Mouse (Mus musculus): Measurements from ENCODE around the gene Reg2. TPM values are rescaled to one million over a fixed set of nuclear protein-coding genes. Genes with fewer than 3 reads are reported as not detected.
"Not testable (repeated sequence)": the region's sequence is repeated elsewhere in the genome, so short reads cannot be mapped to it uniquely, and the experiment has no call there.

Gene Reg2
- not detected in 2 replicates for polyA plus RNA-seq (2016; fragmentation: Nextera tagmentation; extraction: Ambion mirVana)

GRCm38 (mm10) chr6:78395323-78395722, at the start of gene Reg2:
Gene Reg2, plus strand, starts transcription at chr6:78395623.
- WGBS, result 94% methylated on average over 5 of the region's 17 CpGs
- not testable (repeated sequence) for H3K27me3 ChIP-seq (ENCODE audit: poor library complexity, severe bottlenecking); H3K9me3 ChIP-seq; H3K4me1 ChIP-seq; DNase-seq (ENCODE audit: extremely low spot score, low spot score); H3K36me3 ChIP-seq (replicated peaks); H3K27ac ChIP-seq; H3K4me3 ChIP-seq

GRCm38 (mm10) chr6:78361971-78362563, 33.4 kb upstream of the Reg2 start:
- H3K36me3 ChIP-seq (replicated peaks), result no peaks in the 10 kb centered on the region
- H3K4me1 ChIP-seq, result no peaks in the 10 kb centered on the region
- 82% methylated on average over 2 of the region's 2 CpGs for WGBS
- DNase-seq (ENCODE audit: extremely low spot score, low spot score), result no peak
- H3K4me3 ChIP-seq, result no peak overlapping the region
- H3K27me3 ChIP-seq (ENCODE audit: poor library complexity, severe bottlenecking), result no peaks in the 10 kb centered on the region
- no peaks in the 10 kb centered on the region for H3K9me3 ChIP-seq
- H3K27ac ChIP-seq, result no peak overlapping the region

DNA sequence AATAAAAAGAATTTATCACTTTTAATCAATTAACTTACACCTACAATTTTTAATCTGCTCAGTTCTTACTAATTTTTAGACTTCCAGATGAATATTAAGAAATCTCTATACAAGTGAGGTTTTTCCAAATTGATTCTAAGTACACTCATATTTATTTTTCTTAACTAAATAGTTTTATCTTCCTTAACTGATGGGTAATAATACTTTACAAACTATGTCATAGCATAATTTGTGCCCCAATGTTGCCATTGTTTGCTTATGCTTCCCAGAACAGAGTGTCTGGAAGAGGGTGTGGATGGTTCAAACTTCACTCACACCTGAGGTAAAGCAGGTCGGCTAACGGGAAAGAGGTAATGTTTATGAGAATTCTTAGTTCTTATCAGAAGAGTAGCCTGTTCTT, 25.1 kb upstream of the Reg2 start, which contains the start of gene Reg3b:
Reg3b (plus strand) TSS at position 301 of the 400 bp plus-strand sequence.
- Histone ChIP-seq H3K4me3 (no peak within 1 kb of the TSS), H3K27me3 (ENCODE audit: poor library complexity, severe bottlenecking) (no peaks in the 10 kb centered on the region), H3K27ac (no peak within 1 kb of the TSS), H3K4me1 (no peaks in the 10 kb centered on the region), H3K9me3 (no peaks in the 10 kb centered on the region), H3K36me3 (replicated peaks) (no peaks in the 10 kb centered on the region)
- no peak for DNase-seq (ENCODE audit: extremely low spot score, low spot score)
- 99% methylated on average over 2 of the region's 2 CpGs for WGBS

GRCm38 (mm10) chr6:78378765-78379164, 16.7 kb upstream of the Reg2 start, which contains the start of gene Reg3d:
Gene Reg3d, minus strand, starts transcription at chr6:78378865.
- no peaks in the 10 kb centered on the region for H3K4me1 ChIP-seq
- no peak for DNase-seq (ENCODE audit: extremely low spot score, low spot score)
- no peak within 1 kb of the TSS for H3K27ac ChIP-seq
- H3K9me3 ChIP-seq, result no peaks in the 10 kb centered on the region
- H3K27me3 ChIP-seq (ENCODE audit: poor library complexity, severe bottlenecking), result no peaks in the 10 kb centered on the region
- no peak within 1 kb of the TSS for H3K4me3 ChIP-seq
- 78% methylated on average over 2 of the region's 2 CpGs for WGBS
- no peaks in the 10 kb centered on the region for H3K36me3 ChIP-seq (replicated peaks)

- Histone ChIP-seq H3K27ac (no peak within 1 kb of the TSS), H3K4me1 (no peaks in the 10 kb centered on the region), H3K27me3 (ENCODE audit: poor library complexity, severe bottlenecking) (no peaks in the 10 kb centered on the region), H3K4me3 (no peak within 1 kb of the TSS), H3K9me3 (no peaks in the 10 kb centered on the region), H3K36me3 (replicated peaks) (no peaks in the 10 kb centered on the region)
- DNase-seq (ENCODE audit: extremely low spot score, low spot score), result no peak
These were observed 15.0 kb upstream of the Reg2 start, which contains the start of gene Reg3a for GRCm38 (mm10) chr6:78380409-78380808. Gene Reg3a, plus strand, starts transcription at chr6:78380709.

- no peaks in the 10 kb centered on the region for H3K4me1 ChIP-seq
- H3K27me3 ChIP-seq (ENCODE audit: poor library complexity, severe bottlenecking), result no peaks in the 10 kb centered on the region
- WGBS, result 92% methylated on average over 3 of the region's 3 CpGs
- no peak overlapping the region for H3K27ac ChIP-seq
- no peak for DNase-seq (ENCODE audit: extremely low spot score, low spot score)
- H3K9me3 ChIP-seq, result no peaks in the 10 kb centered on the region
- H3K36me3 ChIP-seq (replicated peaks), result no peaks in the 10 kb centered on the region
- H3K4me3 ChIP-seq, result no peak overlapping the region
These were observed 9.8 kb upstream of the Reg2 start for GRCm38 (mm10) chr6:78385609-78386008.

DNA sequence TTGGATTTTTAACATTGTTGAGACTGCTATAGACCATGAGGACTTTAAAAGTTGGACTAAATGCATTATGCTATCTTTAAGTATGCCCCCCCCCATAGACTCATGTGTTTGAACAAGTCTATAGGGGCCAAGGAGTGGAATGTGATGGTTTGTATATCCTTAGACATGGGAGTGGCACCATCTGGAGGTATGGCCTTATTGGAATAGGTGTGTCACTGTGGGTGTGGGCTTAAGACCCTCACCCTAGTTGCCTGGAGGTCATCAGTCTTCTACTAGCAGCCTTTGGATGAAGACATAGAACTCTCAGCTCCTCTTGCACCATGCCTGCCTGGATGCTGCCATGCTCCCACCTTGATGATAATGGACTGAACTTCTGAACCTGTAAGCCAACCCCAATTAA, 27.0 kb downstream of the Reg2 start, which contains the start of gene Reg1:
Reg1 (plus strand) TSS at position 301 of the 400 bp plus-strand sequence.
- H3K4me3 ChIP-seq; DNase-seq (ENCODE audit: extremely low spot score, low spot score); H3K27me3 ChIP-seq (ENCODE audit: poor library complexity, severe bottlenecking); H3K36me3 ChIP-seq (replicated peaks); H3K27ac ChIP-seq; H3K4me1 ChIP-seq; H3K9me3 ChIP-seq: not testable (repeated sequence)

- Histone ChIP-seq H3K9me3 (no peaks in the 10 kb centered on the region), H3K27me3 (ENCODE audit: poor library complexity, severe bottlenecking) (no peaks in the 10 kb centered on the region), H3K27ac (no peak overlapping the region), H3K4me3 (no peak overlapping the region), H3K4me1 (no peaks in the 10 kb centered on the region), H3K36me3 (replicated peaks) (no peaks in the 10 kb centered on the region)
- 92% methylated on average over 3 of the region's 3 CpGs for WGBS
- DNase-seq (ENCODE audit: extremely low spot score, low spot score), result no peak
These were observed 30.1 kb downstream of the Reg2 start for GRCm38 (mm10) chr6:78425497-78425896.

DNA sequence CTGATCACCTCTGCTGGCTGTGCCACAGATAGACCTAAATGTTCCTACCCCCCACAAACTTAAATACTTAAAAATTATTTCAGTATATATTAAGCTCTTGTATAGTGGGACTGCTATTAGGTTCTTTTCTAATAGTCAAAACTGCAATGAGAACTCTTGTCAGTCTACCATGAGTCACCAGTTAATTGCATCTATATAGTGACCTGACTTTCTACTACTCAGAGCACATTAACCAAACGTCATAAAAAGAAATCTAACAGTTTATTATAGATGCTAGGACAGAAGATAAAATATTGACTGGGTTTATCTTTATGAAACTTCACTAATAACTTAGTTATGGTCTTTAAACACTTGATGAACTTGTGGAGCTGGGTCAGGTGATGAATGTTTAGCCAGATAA, 51.8 kb downstream of the Reg2 start:
- no peak for DNase-seq (ENCODE audit: extremely low spot score, low spot score)

DNA sequence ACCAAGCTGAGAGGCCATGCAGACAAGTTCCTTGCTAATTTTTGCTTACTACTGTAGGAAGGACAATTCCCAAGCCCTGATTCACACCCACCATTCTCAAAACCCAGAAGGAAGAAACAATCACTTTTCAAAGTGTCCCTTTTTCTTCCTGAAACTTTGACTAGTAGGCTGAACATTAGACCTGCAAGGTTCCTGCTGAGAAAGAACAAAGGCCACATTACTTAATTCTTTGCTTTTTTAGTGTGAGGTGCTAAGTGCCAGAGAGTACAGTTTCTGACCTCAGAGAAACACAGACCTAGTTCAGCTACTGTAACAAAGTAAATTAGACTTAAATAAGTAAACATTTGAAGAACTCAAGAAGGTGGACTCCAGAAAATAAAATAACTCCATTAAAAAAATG, 53.0 kb downstream of the Reg2 start:
- no peaks in the 10 kb centered on the region for H3K27me3 ChIP-seq (ENCODE audit: poor library complexity, severe bottlenecking)
- H3K36me3 ChIP-seq (replicated peaks), result no peaks in the 10 kb centered on the region
- no peaks in the 10 kb centered on the region for H3K9me3 ChIP-seq
- DNase-seq (ENCODE audit: extremely low spot score, low spot score), result no peak
- no peak overlapping the region for H3K4me3 ChIP-seq
- H3K4me1 ChIP-seq, result no peaks in the 10 kb centered on the region
- H3K27ac ChIP-seq, result no peak overlapping the region

More for the DNA sequence above, 51.8 kb downstream of the Reg2 start:
- H3K4me3 ChIP-seq, result no peak overlapping the region
- no peaks in the 10 kb centered on the region for H3K9me3 ChIP-seq
- H3K4me1 ChIP-seq, result no peaks in the 10 kb centered on the region
- H3K27me3 ChIP-seq (ENCODE audit: poor library complexity, severe bottlenecking), result no peaks in the 10 kb centered on the region
- H3K27ac ChIP-seq, result no peak overlapping the region
- 67% methylated on average over 1 of the region's 1 CpGs for WGBS
- no peaks in the 10 kb centered on the region for H3K36me3 ChIP-seq (replicated peaks)

GRCm38 (mm10) chr6:78452804-78453203, 57.4 kb downstream of the Reg2 start:
- H3K27me3 ChIP-seq (ENCODE audit: poor library complexity, severe bottlenecking), result no peaks in the 10 kb centered on the region
- no peak overlapping the region for H3K4me3 ChIP-seq
- no peaks in the 10 kb centered on the region for H3K9me3 ChIP-seq
- no peaks in the 10 kb centered on the region for H3K36me3 ChIP-seq (replicated peaks)
- H3K27ac ChIP-seq, result no peak overlapping the region
- H3K4me1 ChIP-seq, result no peaks in the 10 kb centered on the region
- no peak for DNase-seq (ENCODE audit: extremely low spot score, low spot score)
- WGBS, result 90% methylated on average over 2 of the region's 2 CpGs
